Mouse (Mus musculus): ENCODE results near the gene Telo2. TPM values are rescaled to one million over a fixed set of nuclear protein-coding genes. Genes with fewer than 3 reads are reported as not detected.

Telo2 gene
- polyA plus RNA-seq, 2 experiments: 8.7 to 11.0 TPM

- H3K4me2 ChIP-seq (ENCODE audit: low read depth): no peak overlapping the region
- H3K36me3 ChIP-seq (replicated peaks; ENCODE audit: control insufficient read depth, insufficient read depth, low read depth): no peaks in the 10 kb centered on the region
- H3K9me3 ChIP-seq (ENCODE audit: control insufficient read depth, low read length): no peaks in the 10 kb centered on the region
- H3K9ac ChIP-seq (replicated peaks): no peak overlapping the region
- H3K4me1 ChIP-seq (replicated peaks; ENCODE audit: control insufficient read depth in 2 of 2, insufficient read depth in 2 of 2, low read length in 1 of 2): peaks cover 0 to 2% of the 10 kb centered on the region in 2 experiments; a peak in 1 of 4 replicates
- H3K27ac ChIP-seq: no peak overlapping the region
- H3K4me3 ChIP-seq (ENCODE audit: insufficient read depth in 1 of 2, low read depth in 2 of 2, low read length in 2 of 2): no peak overlapping the region
- no peaks in the 10 kb centered on the region for H3K27me3 ChIP-seq (ENCODE audit: control insufficient read depth, insufficient read depth, low read length)
- no peak for TF ChIP-seq CTCF (IDR thresholded peaks at IDR 0.05; ENCODE audit: low read depth)
- TF ChIP-seq EP300 (IDR thresholded peaks at IDR 0.05; ENCODE audit: low read depth): no peak
- DNase-seq (ENCODE audit: low read depth in 3 of 3, low spot score in 3 of 3): no peak
- 80% methylated on average over 4 of the region's 4 CpGs for WGBS (ENCODE audit: insufficient replicate concordance)
- ATAC-seq (ENCODE audit: insufficient read depth): no peak
These were observed 38.9 kb downstream of the Telo2 start for GRCm38 (mm10) chr17:25076906-25077305.

- Histone ChIP-seq H3K9ac (replicated peaks) (no peak overlapping the region), H3K36me3 (replicated peaks; ENCODE audit: control insufficient read depth, insufficient read depth, low read depth) (no peaks in the 10 kb centered on the region), H3K4me1 (replicated peaks; ENCODE audit: control insufficient read depth in 2 of 2, insufficient read depth in 2 of 2, low read length in 1 of 2) (peaks cover 9 to 14% of the 10 kb centered on the region in 2 experiments), H3K4me3 (ENCODE audit: insufficient read depth in 1 of 2, low read depth in 2 of 2, low read length in 2 of 2) (no peak overlapping the region), H3K4me2 (ENCODE audit: low read depth) (no peak overlapping the region), H3K27me3 (ENCODE audit: control insufficient read depth, insufficient read depth, low read length) (no peaks in the 10 kb centered on the region), H3K9me3 (ENCODE audit: control insufficient read depth, low read length) (no peaks in the 10 kb centered on the region), H3K27ac (no peak overlapping the region)
- ATAC-seq (ENCODE audit: insufficient read depth) (no peak), DNase-seq (ENCODE audit: low read depth in 3 of 3, low spot score in 3 of 3) (no peak)
- 39% methylated on average over 2 of the region's 2 CpGs for WGBS (ENCODE audit: insufficient replicate concordance)
- no peak for TF ChIP-seq CTCF (IDR thresholded peaks at IDR 0.05; ENCODE audit: low read depth)
- no peak for TF ChIP-seq EP300 (IDR thresholded peaks at IDR 0.05; ENCODE audit: low read depth)
These were observed 47.1 kb downstream of the Telo2 start for GRCm38 (mm10) chr17:25068690-25069089.

GRCm38 (mm10) chr17:25067442-25067851, 48.3 kb downstream of the Telo2 start:
- Histone ChIP-seq H3K27me3 (ENCODE audit: control insufficient read depth, insufficient read depth, low read length) (no peaks in the 10 kb centered on the region), H3K36me3 (replicated peaks; ENCODE audit: control insufficient read depth, insufficient read depth, low read depth) (no peaks in the 10 kb centered on the region), H3K9ac (replicated peaks) (no peak overlapping the region), H3K4me1 (replicated peaks; ENCODE audit: control insufficient read depth in 2 of 2, insufficient read depth in 2 of 2, low read length in 1 of 2) (peaks cover 9 to 14% of the 10 kb centered on the region in 2 experiments), H3K4me3 (ENCODE audit: insufficient read depth in 1 of 2, low read depth in 2 of 2, low read length in 2 of 2) (no peak overlapping the region), H3K27ac (no peak overlapping the region), H3K4me2 (ENCODE audit: low read depth) (no peak overlapping the region), H3K9me3 (ENCODE audit: control insufficient read depth, low read length) (no peaks in the 10 kb centered on the region)
- no peak for DNase-seq (ENCODE audit: low read depth in 3 of 3, low spot score in 3 of 3)
- no peak for TF ChIP-seq EP300 (IDR thresholded peaks at IDR 0.05; ENCODE audit: low read depth)
- no peak for TF ChIP-seq CTCF (IDR thresholded peaks at IDR 0.05; ENCODE audit: low read depth)
- 28% methylated on average over 8 of the region's 8 CpGs for WGBS (ENCODE audit: insufficient replicate concordance)
- no peak for ATAC-seq (ENCODE audit: insufficient read depth)

- H3K27me3 ChIP-seq (ENCODE audit: control insufficient read depth, insufficient read depth, low read length): no peaks in the 10 kb centered on the region
- H3K4me1 ChIP-seq (replicated peaks; ENCODE audit: control insufficient read depth in 2 of 2, insufficient read depth in 2 of 2, low read length in 1 of 2): peaks cover 9 to 14% of the 10 kb centered on the region in 2 experiments
- DNase-seq (ENCODE audit: low read depth in 3 of 3, low spot score in 3 of 3): no peak
- H3K4me2 ChIP-seq (ENCODE audit: low read depth): no peak overlapping the region
- ATAC-seq (ENCODE audit: insufficient read depth): no peak
- no peaks in the 10 kb centered on the region for H3K36me3 ChIP-seq (replicated peaks; ENCODE audit: control insufficient read depth, insufficient read depth, low read depth)
- H3K9me3 ChIP-seq (ENCODE audit: control insufficient read depth, low read length): no peaks in the 10 kb centered on the region
- WGBS (ENCODE audit: insufficient replicate concordance): 83% methylated on average over 7 of the region's 7 CpGs
- H3K27ac ChIP-seq: no peak overlapping the region
- no peak overlapping the region for H3K9ac ChIP-seq (replicated peaks)
- TF ChIP-seq CTCF (IDR thresholded peaks at IDR 0.05; ENCODE audit: low read depth) (no peak), EP300 (IDR thresholded peaks at IDR 0.05; ENCODE audit: low read depth) (no peak)
- H3K4me3 ChIP-seq (ENCODE audit: insufficient read depth in 1 of 2, low read depth in 2 of 2, low read length in 2 of 2): no peak overlapping the region
These were observed 49.2 kb downstream of the Telo2 start for GRCm38 (mm10) chr17:25066595-25066994.

GRCm38 (mm10) chr17:25065189-25065588, 50.6 kb downstream of the Telo2 start:
- Histone ChIP-seq H3K4me2 (ENCODE audit: low read depth) (no peak overlapping the region), H3K27ac (no peak overlapping the region), H3K9me3 (ENCODE audit: control insufficient read depth, low read length) (no peaks in the 10 kb centered on the region), H3K36me3 (replicated peaks; ENCODE audit: control insufficient read depth, insufficient read depth, low read depth) (no peaks in the 10 kb centered on the region), H3K9ac (replicated peaks) (no peak overlapping the region), H3K4me3 (ENCODE audit: insufficient read depth in 1 of 2, low read depth in 2 of 2, low read length in 2 of 2) (no peak overlapping the region), H3K4me1 (replicated peaks; ENCODE audit: control insufficient read depth in 2 of 2, insufficient read depth in 2 of 2, low read length in 1 of 2) (peaks cover 9 to 14% of the 10 kb centered on the region in 2 experiments), H3K27me3 (ENCODE audit: control insufficient read depth, insufficient read depth, low read length) (no peaks in the 10 kb centered on the region)
- TF ChIP-seq EP300 (IDR thresholded peaks at IDR 0.05; ENCODE audit: low read depth) (no peak), CTCF (IDR thresholded peaks at IDR 0.05; ENCODE audit: low read depth) (no peak)
- no peak for ATAC-seq (ENCODE audit: insufficient read depth)
- DNase-seq (ENCODE audit: low read depth in 3 of 3, low spot score in 3 of 3): no peak
- 67% methylated on average over 3 of the region's 3 CpGs for WGBS (ENCODE audit: insufficient replicate concordance)

Measured in liver, embryonic 14.5 days (tissue).